Mouse (Mus musculus): ENCODE data around the gene Asap3. TPM values are rescaled to one million over a fixed set of nuclear protein-coding genes. Genes with fewer than 3 reads are reported as not detected.

Gene Asap3
- polyA plus RNA-seq, 1 experiment: 3.8 TPM

DNA sequence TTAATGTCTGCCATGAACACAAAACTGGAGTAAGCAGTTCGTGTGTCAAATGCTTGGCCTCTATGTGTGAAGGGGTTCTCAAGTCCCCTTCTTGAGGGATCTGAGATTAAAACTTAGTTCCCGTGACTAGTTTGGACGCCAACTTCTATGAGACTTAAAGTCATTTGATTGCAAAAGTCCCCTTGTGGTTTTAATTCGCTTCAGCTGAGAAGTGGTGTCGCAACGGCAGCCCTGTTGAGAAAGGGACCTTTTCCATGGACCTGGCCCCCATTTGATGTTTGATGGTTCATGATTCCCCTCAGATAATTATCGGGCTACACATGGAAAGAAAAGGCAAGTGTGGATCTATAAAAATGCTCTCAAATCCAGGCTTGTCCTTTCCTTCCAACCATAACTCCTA lies 26.7 kb upstream of the Asap3 start:
- H3K4me3 ChIP-seq (ENCODE audit: insufficient read depth, poor library complexity, severe bottlenecking): no peak overlapping the region
- TF ChIP-seq CTCF (IDR thresholded peaks at IDR 0.05; ENCODE audit: control insufficient read depth, insufficient read depth, insufficient read length) (no peak), USF1 (IDR thresholded peaks at IDR 0.05; ENCODE audit: low read depth) (no peak), MYOG (IDR thresholded peaks at IDR 0.05; ENCODE audit: control insufficient read depth, extremely low read depth, insufficient read length) (no peak), CEBPB (IDR thresholded peaks at IDR 0.05; ENCODE audit: low read depth) (peak; percentile 53)
- H3K79me3 ChIP-seq (ENCODE audit: low read depth): peaks cover 26% of the 10 kb centered on the region
- no peaks in the 10 kb centered on the region for H3K27me3 ChIP-seq (ENCODE audit: control insufficient read depth, insufficient read depth, insufficient read length)
- peaks cover 45% of the 10 kb centered on the region for H3K36me3 ChIP-seq (ENCODE audit: control insufficient read depth, insufficient read depth)
- peaks cover 53% of the 10 kb centered on the region for H3K79me2 ChIP-seq (ENCODE audit: control insufficient read depth, insufficient read depth)
- no peak overlapping the region for H3ac ChIP-seq (ENCODE audit: control insufficient read depth, insufficient read length, low read depth)

DNA sequence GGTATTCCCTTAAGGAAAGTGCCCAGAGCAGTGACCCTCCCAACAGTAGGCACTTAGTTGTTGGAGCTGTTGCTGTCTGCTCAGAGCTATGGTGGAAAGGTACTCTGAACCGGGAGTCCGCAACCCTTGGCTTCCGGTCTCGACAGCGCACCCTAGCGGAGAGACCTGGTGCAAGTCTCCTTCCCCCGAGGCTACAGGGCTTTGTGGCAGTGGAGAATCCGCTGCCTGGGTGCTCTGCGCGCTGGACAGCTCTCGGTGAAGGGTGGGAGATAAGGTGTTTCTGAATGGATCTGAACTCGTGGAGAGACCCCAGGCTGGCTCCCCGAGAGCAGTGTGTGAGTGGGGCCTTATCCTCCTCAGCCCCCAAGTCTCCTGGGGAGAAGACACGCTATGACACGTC lies 26.2 kb upstream of the Asap3 start:
- H3K27me3 ChIP-seq (ENCODE audit: control insufficient read depth, insufficient read depth, insufficient read length): no peaks in the 10 kb centered on the region
- H3K79me3 ChIP-seq (ENCODE audit: low read depth): peaks cover 25% of the 10 kb centered on the region
- TF ChIP-seq MYOD1 (IDR thresholded peaks at IDR 0.05; ENCODE audit: control insufficient read depth, insufficient read length, low read depth) (no peak), MYOG (IDR thresholded peaks at IDR 0.05; ENCODE audit: control insufficient read depth, extremely low read depth, insufficient read length) (no peak), CTCF (IDR thresholded peaks at IDR 0.05; ENCODE audit: control insufficient read depth, insufficient read depth, insufficient read length) (peak; percentile 46), MAX (IDR thresholded peaks at IDR 0.05) (no peak), USF1 (IDR thresholded peaks at IDR 0.05; ENCODE audit: low read depth) (no peak), FOSL1 (IDR thresholded peaks at IDR 0.05; ENCODE audit: insufficient read depth, low read length, poor library complexity, severe bottlenecking) (no peak), CEBPB (IDR thresholded peaks at IDR 0.05; ENCODE audit: low read depth) (no peak)
- H3K36me3 ChIP-seq (ENCODE audit: control insufficient read depth, insufficient read depth): peaks cover 45% of the 10 kb centered on the region
- H3K79me2 ChIP-seq (ENCODE audit: control insufficient read depth, insufficient read depth): peaks cover 48% of the 10 kb centered on the region
- H3ac ChIP-seq (ENCODE audit: control insufficient read depth, insufficient read length, low read depth): no peak overlapping the region
- H3K4me3 ChIP-seq (ENCODE audit: insufficient read depth, poor library complexity, severe bottlenecking): no peak overlapping the region

DNA sequence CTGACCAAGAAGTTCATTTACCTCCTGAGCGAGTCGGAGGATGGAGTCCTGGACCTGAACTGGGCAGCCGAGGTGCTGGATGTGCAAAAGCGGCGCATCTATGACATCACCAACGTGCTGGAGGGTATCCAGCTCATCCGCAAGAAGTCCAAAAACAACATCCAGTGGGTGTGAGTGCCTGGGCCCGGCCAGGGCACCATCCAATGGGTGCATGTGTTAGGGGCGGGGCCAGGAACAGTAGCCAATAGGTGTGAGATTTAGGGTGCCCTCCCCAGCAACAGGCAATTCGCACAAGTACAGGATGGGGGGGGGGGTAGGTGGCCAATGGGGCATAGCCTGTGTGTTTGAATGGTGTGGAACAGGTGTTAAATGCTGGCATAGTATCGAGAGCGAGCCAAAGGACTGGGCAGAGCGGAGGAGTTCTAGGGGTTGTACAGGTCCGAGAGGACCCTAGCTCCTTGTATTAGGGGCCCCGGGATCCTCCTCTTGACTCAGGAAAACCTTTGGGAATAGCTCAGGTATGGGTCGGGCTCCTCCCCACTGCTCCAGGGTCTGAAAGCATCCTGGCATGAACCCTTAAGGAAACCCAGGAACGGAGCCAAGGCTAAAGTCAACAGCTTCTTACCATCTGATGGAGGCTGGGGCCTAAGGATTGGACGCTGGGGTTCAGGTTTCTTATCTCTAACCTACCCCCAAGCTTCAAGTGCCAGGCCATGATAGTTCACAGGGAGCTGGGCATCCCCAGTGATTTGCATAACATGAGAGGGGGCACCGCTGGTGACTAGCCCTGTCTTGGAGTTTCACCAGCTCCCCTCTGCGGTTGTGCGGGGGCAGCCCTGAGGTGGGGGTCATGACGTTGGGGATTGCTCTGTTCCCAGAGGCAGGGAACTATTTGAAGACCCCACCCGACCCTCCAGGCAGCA lies 25.5 kb upstream of the Asap3 start:
- no peak overlapping the region for H3K4me3 ChIP-seq (ENCODE audit: insufficient read depth, poor library complexity, severe bottlenecking)
- no peak for TF ChIP-seq CTCF (IDR thresholded peaks at IDR 0.05; ENCODE audit: control insufficient read depth, insufficient read depth, insufficient read length)
- no peak for TF ChIP-seq MYOD1 (IDR thresholded peaks at IDR 0.05; ENCODE audit: control insufficient read depth, insufficient read length, low read depth)
- no peak for TF ChIP-seq MYOG (IDR thresholded peaks at IDR 0.05; ENCODE audit: control insufficient read depth, extremely low read depth, insufficient read length)
- peaks cover 40% of the 10 kb centered on the region for H3K36me3 ChIP-seq (ENCODE audit: control insufficient read depth, insufficient read depth)
- peaks cover 19% of the 10 kb centered on the region for H3K79me3 ChIP-seq (ENCODE audit: low read depth)
- H3ac ChIP-seq (ENCODE audit: control insufficient read depth, insufficient read length, low read depth): no peak overlapping the region
- peaks cover 41% of the 10 kb centered on the region for H3K79me2 ChIP-seq (ENCODE audit: control insufficient read depth, insufficient read depth)
- H3K27me3 ChIP-seq (ENCODE audit: control insufficient read depth, insufficient read depth, insufficient read length): no peaks in the 10 kb centered on the region

DNA sequence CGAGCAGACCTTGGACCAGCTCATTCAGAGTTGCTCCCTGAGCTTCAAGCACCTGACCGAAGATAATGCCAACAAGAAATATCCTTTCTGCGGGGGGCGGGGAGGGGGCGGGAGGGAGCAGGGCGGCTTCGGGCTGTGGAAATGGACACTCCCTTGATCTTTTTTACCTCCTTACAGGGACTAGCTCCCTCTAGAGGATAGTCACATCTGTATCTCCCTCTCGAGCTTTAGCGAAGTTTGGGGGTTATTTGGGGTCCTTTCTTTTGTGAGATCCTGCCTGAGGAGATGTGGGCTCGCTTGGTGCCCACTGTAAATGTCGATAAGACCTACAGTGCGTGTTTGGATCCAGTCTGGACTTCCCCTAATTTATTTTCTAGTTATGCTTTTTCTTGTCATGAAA lies 24.8 kb upstream of the Asap3 start:
- H3K36me3 ChIP-seq (ENCODE audit: control insufficient read depth, insufficient read depth): peaks cover 40% of the 10 kb centered on the region
- peaks cover 37% of the 10 kb centered on the region for H3K79me2 ChIP-seq (ENCODE audit: control insufficient read depth, insufficient read depth)
- H3K4me3 ChIP-seq (ENCODE audit: insufficient read depth, poor library complexity, severe bottlenecking): no peak overlapping the region
- peaks cover 13% of the 10 kb centered on the region for H3K79me3 ChIP-seq (ENCODE audit: low read depth)
- no peaks in the 10 kb centered on the region for H3K27me3 ChIP-seq (ENCODE audit: control insufficient read depth, insufficient read depth, insufficient read length)
- no peak overlapping the region for H3ac ChIP-seq (ENCODE audit: control insufficient read depth, insufficient read length, low read depth)
- TF ChIP-seq FOSL1 (IDR thresholded peaks at IDR 0.05; ENCODE audit: insufficient read depth, low read length, poor library complexity, severe bottlenecking) (no peak), CEBPB (IDR thresholded peaks at IDR 0.05; ENCODE audit: low read depth) (no peak)

DNA sequence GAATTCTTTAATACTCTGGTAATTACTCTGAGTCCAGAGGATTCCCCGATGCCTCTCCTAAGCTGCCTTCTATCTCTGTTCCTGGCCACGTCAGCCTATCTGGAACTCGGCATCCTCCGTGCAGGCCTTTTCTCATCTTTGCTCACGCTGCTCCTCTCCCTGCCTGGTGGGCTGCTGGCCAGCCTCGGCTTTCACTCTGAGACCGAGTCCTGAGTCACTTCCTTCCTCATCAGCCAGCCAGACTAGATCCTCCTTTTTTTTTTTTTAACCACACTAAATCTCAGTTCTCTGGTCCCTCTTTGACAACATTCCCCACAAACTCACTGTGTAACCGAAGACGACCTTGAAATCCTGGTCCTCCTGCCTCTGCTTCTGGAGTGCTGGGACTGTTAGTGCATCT lies 20.8 kb upstream of the Asap3 start:
- Histone ChIP-seq H3ac (ENCODE audit: control insufficient read depth, insufficient read length, low read depth) (peak overlapping the region; percentile 9), H3K27me3 (ENCODE audit: control insufficient read depth, insufficient read depth, insufficient read length) (no peaks in the 10 kb centered on the region), H3K79me3 (ENCODE audit: low read depth) (peaks cover 5% of the 10 kb centered on the region), H3K79me2 (ENCODE audit: control insufficient read depth, insufficient read depth) (peaks cover 16% of the 10 kb centered on the region), H3K4me3 (ENCODE audit: insufficient read depth, poor library complexity, severe bottlenecking) (no peak overlapping the region), H3K36me3 (ENCODE audit: control insufficient read depth, insufficient read depth) (peaks cover 67% of the 10 kb centered on the region)
- TF ChIP-seq CEBPB (IDR thresholded peaks at IDR 0.05; ENCODE audit: low read depth) (no peak), MAX (IDR thresholded peaks at IDR 0.05) (peak; percentile 64), USF1 (IDR thresholded peaks at IDR 0.05; ENCODE audit: low read depth) (no peak), MYOG (IDR thresholded peaks at IDR 0.05; ENCODE audit: control insufficient read depth, extremely low read depth, insufficient read length) (no peak), FOSL1 (IDR thresholded peaks at IDR 0.05; ENCODE audit: insufficient read depth, low read length, poor library complexity, severe bottlenecking) (peak; percentile 55), CTCF (IDR thresholded peaks at IDR 0.05; ENCODE audit: control insufficient read depth, insufficient read depth, insufficient read length) (no peak), MYOD1 (IDR thresholded peaks at IDR 0.05; ENCODE audit: control insufficient read depth, insufficient read length, low read depth) (peak; percentile 17)

DNA sequence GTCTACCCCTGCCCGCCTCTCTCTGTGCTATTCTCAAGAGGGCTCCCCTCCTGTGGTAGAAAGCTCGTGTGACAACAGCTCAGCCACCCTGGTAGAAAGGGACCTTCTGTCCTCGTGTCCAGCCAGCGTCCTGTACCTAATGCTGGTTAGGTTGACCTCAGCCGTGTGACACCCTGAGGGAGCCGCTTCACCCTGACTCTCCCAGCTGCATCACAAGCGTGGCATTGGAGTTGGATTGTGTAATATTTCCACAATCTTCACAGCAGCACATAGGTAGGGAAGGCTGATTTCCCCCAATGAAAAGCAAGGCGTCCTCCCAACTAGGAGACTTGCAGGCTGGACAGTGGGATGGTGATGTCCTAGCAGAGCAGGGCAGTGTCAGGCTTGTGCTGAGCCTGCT lies 19.9 kb upstream of the Asap3 start:
- Histone ChIP-seq H3K27me3 (ENCODE audit: control insufficient read depth, insufficient read depth, insufficient read length) (no peaks in the 10 kb centered on the region), H3K36me3 (ENCODE audit: control insufficient read depth, insufficient read depth) (peaks cover 73% of the 10 kb centered on the region), H3K79me2 (ENCODE audit: control insufficient read depth, insufficient read depth) (peaks cover 9% of the 10 kb centered on the region), H3ac (ENCODE audit: control insufficient read depth, insufficient read length, low read depth) (no peak overlapping the region), H3K4me3 (ENCODE audit: insufficient read depth, poor library complexity, severe bottlenecking) (no peak overlapping the region), H3K79me3 (ENCODE audit: low read depth) (no peaks in the 10 kb centered on the region)
- TF ChIP-seq MAX (IDR thresholded peaks at IDR 0.05): no peak
- peak; percentile 3 for TF ChIP-seq CEBPB (IDR thresholded peaks at IDR 0.05; ENCODE audit: low read depth)

All from C2C12 (cell line).